Mouse (Mus musculus) kidney, adult 8-10 months (tissue): Measurements from ENCODE around the gene Fn3k.
A peak's percentile ranks its signal among the peaks of the same experiment; 100 is the strongest.

Experiments
- DNase-seq, 2 experiments: peaks; one replicate each; pipeline ENCODE4 v3.0.0; 2022

Gene Fn3k

DNA sequence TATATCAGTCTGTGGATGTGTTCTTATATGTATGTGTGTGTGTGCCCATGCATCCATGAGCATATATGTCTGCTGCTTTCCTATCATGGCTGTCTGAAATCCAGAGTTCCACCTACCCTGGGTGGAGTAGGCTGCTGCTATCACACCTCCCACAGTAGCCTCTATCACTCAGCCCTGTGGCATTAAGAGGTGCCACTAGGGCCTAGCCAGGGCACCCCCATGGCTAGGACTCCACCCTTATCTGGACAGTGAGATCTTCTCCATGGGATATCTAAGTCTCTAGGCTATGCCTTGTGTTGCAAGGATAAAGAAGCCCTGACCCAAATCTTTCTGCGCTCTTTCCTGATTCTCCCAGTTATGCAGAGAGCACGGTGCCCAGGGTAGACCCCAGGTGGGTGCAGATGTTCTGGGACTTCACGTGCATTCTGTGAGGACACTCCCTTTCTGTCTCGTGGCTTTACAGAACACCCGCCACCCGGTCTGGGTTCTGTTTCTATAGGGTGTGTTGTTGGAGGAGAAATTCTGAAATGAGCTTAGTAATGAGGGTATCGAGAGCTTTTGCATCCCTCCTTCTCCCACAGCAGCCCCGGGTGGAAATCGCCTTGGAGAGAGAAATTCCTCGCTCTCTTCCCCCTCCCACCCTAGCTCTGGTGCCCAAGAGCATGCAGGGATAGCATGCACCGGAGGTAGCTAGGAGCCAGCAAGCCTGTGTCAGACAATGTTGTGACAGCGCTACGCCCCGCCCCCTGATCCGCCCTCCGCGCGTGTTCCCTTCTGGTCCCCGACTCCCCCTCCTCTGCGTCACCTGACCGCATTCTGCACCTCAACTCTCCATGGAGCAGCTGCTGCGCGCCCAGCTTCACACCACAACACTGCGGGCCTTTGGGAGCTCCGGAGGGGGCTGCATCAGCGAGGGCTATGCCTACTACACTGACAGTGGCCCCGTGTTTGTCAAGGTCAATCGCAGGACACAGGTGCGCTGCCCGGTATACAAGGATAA, at the start of gene Fn3k:
TSS of gene Fn3k (plus strand) at position 758 of the 1,000 bp plus-strand sequence.
- peak; percentile 95 to 96 for DNase-seq

DNA sequence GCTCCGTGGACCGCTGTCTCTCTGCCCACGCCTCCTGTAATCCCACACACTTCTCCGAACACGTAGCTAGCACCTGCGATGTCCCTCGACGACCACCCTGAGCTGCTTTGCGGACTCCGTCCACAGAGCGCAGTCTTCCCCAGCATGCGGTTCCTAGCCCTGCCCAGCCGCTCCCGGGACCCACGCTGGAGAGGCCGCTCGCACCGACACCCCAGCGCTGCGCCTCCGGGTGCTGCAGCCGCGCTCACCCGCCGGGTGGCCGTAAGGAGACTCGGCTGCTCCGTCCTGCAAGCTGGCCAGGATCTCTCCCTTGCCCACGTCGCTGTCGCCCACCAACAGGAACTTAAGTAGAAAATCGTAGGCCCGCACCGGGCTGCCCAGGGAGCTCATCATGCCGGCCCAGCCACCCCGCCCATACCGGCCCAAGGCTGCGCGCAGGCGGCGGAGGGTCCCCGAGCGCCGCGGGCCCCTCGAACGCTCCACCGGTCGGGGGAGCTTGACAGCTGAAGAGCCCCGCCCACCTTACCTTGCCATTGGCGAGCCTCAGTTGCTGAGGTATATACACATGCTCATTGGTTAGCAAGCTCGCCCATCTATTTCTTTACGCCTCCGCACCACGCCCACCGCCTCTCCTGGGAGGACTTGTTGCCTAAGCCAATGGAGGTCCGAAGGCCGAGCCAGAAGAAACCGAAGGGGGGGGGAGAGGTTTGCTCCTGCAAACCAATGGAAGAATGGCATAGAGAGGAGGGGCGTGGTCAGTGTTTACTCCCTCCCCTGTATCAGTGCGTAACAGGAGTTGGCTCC, 46.8 kb upstream of the Fn3k start, which contains the start of gene Rab40b:
TSS of gene Rab40b (minus strand) at position 502 of the 804 bp plus-strand sequence.
- DNase-seq, result peak; percentile 94 to 96

- no peak for DNase-seq
Observed at GRCm38 (mm10) chr11:121388554-121388945, 46.2 kb upstream of the Fn3k start.

GRCm38 (mm10) chr11:121390793-121391192, 43.9 kb upstream of the Fn3k start:
- DNase-seq, result no peak

- DNase-seq, result no peak
Observed at GRCm38 (mm10) chr11:121392405-121392804, 42.3 kb upstream of the Fn3k start.

GRCm38 (mm10) chr11:121407366-121408155, 27.2 kb upstream of the Fn3k start:
- no peak for DNase-seq

DNA sequence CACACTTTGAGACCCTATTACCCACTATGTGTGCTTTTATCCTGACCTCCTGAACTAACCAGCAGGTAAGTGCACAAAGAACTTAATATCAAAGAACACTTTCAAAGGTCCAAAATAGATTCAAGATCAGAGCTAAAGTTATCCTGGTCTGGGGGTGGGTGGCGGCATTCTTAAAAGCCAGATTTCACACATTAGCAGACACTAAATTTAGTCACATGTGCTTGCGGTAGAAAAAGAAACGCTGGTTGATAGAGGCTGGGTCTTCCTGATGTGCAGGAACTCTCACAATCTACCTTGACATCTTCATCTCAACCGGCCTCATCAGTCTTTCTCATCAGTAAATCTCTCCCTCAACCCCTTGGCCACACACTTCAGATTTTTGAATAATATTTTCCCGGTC, 20.0 kb upstream of the Fn3k start:
- DNase-seq, result no peak

DNA sequence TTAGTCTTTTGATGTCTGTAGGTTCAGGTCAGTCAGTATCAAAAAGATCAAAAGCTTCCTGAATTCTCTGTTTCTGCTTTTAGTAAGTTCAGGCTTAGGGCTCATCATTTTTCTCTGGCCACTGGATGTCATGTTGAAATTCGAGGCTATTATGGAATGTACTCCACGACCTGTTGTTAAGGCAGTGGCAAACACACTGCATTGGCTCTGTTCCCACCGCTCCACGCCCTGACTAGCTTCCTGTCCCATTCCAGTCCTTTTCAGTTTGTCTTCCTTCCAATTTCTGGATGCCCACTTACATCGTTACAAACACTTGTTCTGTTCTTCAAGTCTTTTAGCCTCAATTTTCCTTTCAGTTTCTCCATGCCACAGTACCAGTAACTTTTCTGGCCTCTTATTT, 19.4 kb upstream of the Fn3k start:
- DNase-seq, result no peak

DNA sequence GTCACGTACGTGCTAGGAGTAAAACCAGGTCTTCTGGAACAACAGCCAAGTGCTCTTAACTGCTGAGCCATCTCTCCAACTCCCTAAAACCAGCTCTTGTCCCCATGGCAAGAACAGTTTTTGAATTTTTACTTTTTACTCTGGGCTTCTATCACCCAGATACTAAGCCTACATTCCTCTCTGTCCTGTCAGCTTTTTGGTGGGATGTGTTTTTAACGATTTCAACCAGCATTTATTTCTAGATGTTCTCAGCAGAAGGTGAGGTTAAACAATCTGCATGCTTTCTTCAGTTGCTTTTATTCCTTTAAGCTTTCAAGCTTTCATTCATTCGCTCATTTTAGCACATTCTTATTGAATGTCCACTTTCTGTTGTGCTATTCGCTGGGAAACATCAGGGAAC, 16.7 kb upstream of the Fn3k start:
- no peak for DNase-seq

DNA sequence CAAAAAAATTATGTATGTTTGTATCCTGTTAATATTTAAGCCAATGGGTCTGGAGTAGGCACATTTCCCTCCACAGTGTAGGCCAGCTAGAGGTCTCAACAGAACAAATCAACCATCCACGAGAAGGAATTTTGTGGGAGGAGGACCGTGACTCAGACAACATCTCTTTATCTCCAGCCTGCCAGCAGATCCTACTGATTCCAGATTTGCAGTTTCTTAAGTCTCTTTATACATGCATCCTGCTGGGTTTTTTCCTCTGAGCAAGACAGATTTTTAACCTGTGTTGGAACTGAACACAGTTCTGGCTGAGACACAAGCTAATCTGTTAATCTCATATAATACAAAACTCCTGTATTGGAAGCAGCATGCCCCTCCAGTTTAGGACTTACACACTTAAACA, 15.8 kb upstream of the Fn3k start:
- no peak for DNase-seq

- DNase-seq, result no peak
Observed at GRCm38 (mm10) chr11:121420379-121420778, 14.3 kb upstream of the Fn3k start.

DNA sequence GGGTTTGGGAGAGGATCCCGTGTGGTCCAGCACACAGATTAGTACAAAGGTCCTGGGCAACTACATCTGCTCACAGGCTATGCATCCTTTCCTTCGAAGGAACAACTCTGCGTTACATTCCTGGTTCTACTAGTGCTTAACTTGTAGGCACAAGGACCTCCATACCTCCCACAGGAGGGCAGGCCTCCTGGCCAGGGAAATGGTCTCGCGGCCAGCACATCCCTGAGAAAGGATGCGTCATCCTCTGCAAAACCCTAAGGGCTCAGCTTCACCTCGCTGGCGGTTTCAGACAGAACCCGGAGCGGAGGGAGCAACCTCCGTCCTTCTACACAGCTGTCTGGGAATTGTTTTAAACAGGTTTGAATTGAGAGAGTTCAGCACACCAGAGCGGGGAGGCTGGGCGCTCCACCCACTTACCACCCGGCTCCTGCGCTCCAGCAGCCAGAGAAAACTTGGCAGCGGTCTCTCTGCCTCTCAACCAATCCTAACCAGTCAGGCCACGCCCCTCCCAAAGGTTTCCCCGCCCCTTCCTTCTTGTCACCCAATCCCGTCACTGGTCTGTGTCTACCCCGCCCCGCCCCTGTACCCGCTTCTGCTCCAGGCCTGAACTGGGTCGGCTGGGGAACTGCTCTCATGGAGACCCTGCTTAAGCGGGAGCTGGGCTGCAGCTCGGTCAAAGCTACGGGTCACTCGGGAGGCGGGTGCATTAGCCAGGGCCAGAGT, 13.7 kb upstream of the Fn3k start, which contains the start of gene Fn3krp:
TSS of gene Fn3krp (plus strand) at position 572 of the 723 bp plus-strand sequence.
- DNase-seq, result peak; percentile 100

- no peak for DNase-seq
Observed at GRCm38 (mm10) chr11:121421553-121422173, 13.1 kb upstream of the Fn3k start.

- DNase-seq, result no peak
Observed at GRCm38 (mm10) chr11:121433397-121433796, 1.3 kb upstream of the Fn3k start.

- no peak for DNase-seq
Observed at GRCm38 (mm10) chr11:121437236-121437635, 2.5 kb downstream of the Fn3k start.

DNA sequence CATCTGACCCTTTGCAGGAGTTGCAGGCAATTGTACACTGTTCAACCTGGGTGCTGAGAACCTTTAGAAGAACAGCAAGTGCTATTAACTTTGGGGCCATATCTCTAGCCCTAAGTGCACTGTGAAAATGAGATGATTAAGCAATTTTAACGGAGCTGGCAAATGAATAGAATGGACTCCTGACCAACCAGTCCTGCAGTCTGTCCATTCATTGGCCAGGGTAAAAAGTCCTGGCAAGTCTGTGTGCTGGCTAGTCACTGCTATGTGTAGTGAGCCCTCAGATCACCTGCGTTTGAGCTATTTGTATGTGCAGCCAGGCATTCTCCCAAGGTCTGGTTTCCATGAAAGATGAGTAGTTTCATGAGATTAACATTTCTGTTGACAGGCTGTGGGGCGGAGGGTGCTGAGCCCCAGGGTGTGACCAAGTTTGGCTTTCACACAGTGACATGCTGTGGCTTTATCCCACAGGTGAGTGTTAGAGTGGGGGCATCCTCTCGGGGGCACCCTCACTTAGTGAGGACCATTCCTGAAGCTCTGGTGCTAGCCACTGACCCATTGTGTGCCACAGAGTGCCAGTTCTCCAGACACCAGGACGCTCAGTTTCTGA, 5.1 kb downstream of the Fn3k start:
- peak; percentile 56 to 80 for DNase-seq

DNA sequence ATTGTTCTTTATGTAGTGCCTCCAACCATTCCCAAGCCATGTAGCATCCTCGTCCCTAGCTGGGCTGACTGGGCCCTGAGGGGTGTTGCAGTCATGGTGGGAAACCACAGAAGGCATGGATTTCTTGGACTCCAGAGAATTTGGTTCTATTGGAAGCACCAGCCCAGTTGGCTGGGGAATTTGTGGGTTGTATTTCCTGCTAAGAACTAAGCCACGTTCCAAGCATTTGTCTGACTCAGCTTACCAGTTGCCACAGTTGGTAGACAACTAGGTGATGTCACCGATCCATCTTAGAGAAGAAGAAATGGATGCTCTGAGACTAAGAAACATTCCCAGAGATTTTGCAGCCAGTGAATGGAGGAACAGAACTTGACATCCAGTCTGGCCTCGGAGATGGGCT, 6.9 kb downstream of the Fn3k start:
- DNase-seq, result no peak

DNA sequence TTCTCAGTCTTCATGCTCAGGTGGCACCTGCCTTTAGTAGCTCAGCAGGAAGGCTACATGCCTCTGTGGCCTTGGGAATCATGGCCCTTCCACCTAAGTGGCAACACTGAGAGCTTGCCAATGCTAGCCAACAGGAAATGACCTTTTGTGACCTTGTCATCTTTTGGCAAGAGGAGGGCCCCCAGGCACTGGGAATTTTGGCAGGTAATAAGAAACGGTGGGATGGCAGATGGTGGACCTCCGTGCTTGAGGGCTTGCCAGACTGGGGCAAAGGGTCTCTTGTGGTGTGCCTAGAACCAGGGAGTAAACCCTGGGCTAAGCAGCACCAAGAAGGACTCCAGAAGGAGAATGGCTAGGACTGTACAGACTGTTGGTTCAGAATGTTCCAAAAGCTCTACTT, 7.4 kb downstream of the Fn3k start:
- no peak for DNase-seq

- no peak for DNase-seq
Observed at GRCm38 (mm10) chr11:121451216-121451726, 16.6 kb downstream of the Fn3k start.

- DNase-seq, result peak; percentile 94 to 96
Observed at GRCm38 (mm10) chr11:121451753-121452635, 17.3 kb downstream of the Fn3k start, which contains the start of gene Tbcd. Tbcd (plus strand) TSS chr11:121451949.
